Mouse (Mus musculus): ENCODE results near the gene Zfp652. TPM values are rescaled to one million over a fixed set of nuclear protein-coding genes. Genes with fewer than 3 reads are reported as not detected.

Zfp652 gene
- polyA plus RNA-seq, 1 experiment from 2014 or later, result 23.2 TPM

Other genes starting within 250 kb of the Zfp652 start
- gene Nxph3, start 198.1 kb upstream of the Zfp652 start, polyA plus RNA-seq (2015; fragmentation: Nextera tagmentation; extraction: Ambion mirVana), result 0.19 TPM in 1 of 2 replicates, not detected in the other
- 4.3 and 4.6 TPM in 2 replicates for gene Ngfr, start 124.9 kb upstream of the Zfp652 start, polyA plus RNA-seq (2015; fragmentation: Nextera tagmentation; extraction: Ambion mirVana)
- 167 and 190 TPM in 2 replicates for gene Phb, start 45.7 kb upstream of the Zfp652 start, polyA plus RNA-seq (2015; fragmentation: Nextera tagmentation; extraction: Ambion mirVana)
- gene B130006D01Rik, start 10.9 kb downstream of the Zfp652 start, polyA plus RNA-seq (2015; fragmentation: Nextera tagmentation; extraction: Ambion mirVana), result 1.1 and 1.4 TPM in 2 replicates
- 0.47 and 1.7 TPM in 2 replicates for gene Phospho1, start 111.8 kb downstream of the Zfp652 start, polyA plus RNA-seq (2015; fragmentation: Nextera tagmentation; extraction: Ambion mirVana)
- gene Gngt2, start 124.5 kb downstream of the Zfp652 start, polyA plus RNA-seq (2015; fragmentation: Nextera tagmentation; extraction: Ambion mirVana), result 21.7 and 28.2 TPM in 2 replicates
- 16.0 and 18.1 TPM in 2 replicates for gene Abi3, start 129.8 kb downstream of the Zfp652 start, polyA plus RNA-seq (2015; fragmentation: Nextera tagmentation; extraction: Ambion mirVana)
- 0.16 and 0.50 TPM in 2 replicates for gene B4galnt2, start 202.2 kb downstream of the Zfp652 start, polyA plus RNA-seq (2015; fragmentation: Nextera tagmentation; extraction: Ambion mirVana)